Mouse (Mus musculus) right cerebral cortex, postnatal 36 days (tissue): ENCODE results near the gene Dnajb1.

Experiments used
- DNase-seq, 2 experiments: peaks; one replicate each; pipeline ENCODE4 v3.0.0; 2022; ENCODE audit warnings: low spot score in 2 of 2, mixed read lengths in 1 of 2

The Dnajb1 gene

GRCm38 (mm10) chr8:83611921-83612320 lies 3.9 kb downstream of the Dnajb1 start:
- DNase-seq = no peak

DNA sequence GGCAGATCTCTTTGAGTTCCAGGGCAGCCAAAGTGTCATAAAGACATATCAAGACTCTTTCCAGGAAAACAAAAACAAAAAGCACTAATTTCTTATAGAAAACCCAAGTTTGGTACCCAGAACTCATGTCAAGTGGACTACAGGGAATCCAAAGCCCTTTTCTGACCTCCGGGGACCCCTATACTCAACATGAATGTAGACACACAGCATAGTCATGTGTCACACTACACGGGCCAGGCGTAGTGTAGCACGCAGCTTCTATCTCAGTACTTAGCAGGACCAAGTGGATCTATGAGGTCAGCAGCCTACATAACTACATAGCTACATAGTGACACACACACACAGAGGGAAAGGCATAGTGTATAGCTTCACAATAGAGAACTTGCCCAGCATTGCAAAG lies 5.7 kb downstream of the Dnajb1 start:
- DNase-seq = no peak

DNA sequence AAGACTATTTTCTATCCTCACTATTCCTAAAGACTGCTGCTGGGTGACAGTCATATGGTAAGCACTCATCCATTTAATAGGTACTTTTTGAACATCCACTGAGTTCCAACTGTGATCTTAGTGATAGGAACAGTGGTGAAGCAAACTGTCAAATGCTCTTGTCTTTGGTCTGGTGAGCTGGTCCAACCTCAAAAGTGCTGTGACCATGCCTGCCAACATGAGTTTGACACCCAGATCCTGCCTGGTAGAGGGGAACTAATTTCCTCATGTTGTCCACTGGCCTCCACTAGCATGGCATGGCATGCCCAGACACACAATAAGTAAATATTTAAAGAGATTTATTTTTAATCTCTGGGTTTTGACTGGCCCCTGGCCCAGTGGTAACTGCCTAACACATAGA lies 8.6 kb downstream of the Dnajb1 start:
- no peak for DNase-seq

DNA sequence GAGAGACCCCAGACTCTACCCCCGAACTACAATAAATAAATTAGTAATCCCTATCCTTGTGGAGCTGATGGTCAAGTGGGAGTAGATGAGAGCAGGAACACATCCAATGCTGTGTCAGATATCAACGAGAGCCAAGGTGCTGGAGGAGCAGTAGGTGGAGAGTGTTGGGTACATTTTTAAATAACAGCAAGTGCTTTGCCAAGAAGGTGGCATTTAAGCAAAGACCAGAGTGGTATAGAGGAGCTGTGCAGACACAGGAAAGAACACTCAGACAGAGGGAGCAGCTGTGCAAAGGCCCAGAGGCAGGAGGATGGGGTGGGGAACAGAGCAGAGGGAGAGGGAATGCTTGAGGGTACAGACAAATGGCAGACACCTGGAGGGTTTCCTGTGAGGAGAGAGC lies 9.1 kb downstream of the Dnajb1 start:
- no peak for DNase-seq

GRCm38 (mm10) chr8:83618566-83618965 lies 10.6 kb downstream of the Dnajb1 start:
- no peak for DNase-seq

DNA sequence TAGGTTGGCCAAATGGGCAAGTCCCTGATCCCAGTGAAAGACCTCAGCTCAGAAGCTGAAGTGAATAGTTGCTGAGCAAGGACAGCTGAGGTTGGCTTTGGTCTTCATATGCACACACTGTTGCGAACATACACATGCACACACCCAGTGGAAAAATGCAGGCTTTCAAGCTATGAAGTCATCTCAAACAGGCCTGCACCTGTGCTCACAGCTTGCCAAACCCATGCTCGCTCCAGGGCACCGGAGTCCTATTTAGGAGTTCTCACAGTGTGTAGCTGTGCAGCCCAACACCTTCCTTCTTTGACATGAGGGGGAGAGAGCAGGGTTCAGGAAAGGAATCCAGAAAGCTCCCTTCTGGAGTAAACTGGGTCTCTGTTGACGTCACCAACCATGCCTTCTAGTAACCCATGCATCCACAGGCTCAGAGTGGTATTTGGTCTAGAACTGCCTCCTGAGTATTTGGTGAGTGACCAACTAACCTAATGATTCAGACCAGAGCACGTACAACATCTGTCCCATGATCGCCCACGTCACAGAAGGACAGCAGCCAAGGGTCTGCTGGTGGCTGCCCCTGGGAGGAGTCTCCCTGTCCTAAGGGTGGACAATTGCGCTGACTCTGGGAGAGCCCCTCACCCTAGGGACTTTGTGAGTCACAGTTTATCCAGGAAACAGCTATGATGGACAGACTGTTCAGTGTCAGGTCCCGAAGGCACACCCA lies 11.7 kb downstream of the Dnajb1 start:
- DNase-seq = no peak

DNA sequence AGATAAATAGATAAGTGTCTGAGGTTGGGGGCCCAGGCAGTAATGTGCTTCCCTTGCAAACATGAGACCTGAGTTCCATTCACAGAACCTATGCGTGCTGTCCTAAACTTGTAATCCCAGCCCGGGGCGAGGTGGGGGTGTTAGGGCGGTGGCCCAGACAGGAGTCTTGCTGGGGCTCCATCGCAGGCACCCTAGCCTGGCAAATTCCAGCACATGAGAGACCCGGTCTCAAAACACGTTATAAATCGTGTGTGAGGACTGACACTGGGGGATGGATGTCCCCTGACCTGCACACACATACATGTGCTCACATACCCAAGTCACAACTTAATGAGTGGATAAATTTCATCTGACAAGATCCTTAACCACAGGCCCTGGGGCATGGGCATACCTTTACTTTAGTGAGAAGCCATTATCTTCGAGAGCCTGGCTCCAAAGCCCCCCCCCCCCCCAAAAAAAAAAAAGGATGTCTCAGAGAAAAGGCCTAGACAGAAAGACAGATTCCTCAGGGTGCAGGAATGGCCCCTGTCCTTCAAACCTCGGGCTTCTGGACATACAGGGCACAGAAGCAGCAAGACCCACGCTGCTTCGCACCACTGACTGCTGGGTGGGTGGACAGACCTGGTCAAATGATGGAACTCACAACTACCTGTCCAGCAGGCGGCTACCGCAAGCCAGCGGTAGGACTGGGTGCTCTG lies 13.8 kb downstream of the Dnajb1 start:
- no peak for DNase-seq

- peak; percentile 90 to 91 for DNase-seq
These were observed 14.5 kb downstream of the Dnajb1 start for GRCm38 (mm10) chr8:83622389-83622989.

- DNase-seq = no peak
These were observed 15.6 kb downstream of the Dnajb1 start for GRCm38 (mm10) chr8:83623549-83623948.

DNA sequence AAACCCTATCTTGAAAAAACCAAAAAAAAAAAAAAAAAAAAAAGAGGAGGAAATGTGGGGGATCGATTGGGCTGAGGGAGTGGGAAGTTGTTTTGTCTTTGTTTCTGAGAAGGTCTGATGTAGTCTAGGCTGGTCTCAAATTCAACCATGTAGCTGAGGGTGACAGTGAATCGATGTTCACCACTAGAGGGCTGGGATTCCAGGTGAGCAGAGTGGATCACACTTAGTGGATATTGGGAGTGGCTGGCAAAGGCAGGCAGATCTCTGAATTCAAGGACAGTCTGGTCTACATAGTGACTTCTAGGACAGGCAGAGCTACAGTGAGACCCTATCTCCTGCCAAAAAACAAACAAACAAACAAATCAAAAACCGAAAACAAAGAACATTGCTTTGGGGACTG lies 16.7 kb downstream of the Dnajb1 start:
- DNase-seq = no peak

GRCm38 (mm10) chr8:83625676-83626299 lies 17.8 kb downstream of the Dnajb1 start:
- DNase-seq = no peak

DNA sequence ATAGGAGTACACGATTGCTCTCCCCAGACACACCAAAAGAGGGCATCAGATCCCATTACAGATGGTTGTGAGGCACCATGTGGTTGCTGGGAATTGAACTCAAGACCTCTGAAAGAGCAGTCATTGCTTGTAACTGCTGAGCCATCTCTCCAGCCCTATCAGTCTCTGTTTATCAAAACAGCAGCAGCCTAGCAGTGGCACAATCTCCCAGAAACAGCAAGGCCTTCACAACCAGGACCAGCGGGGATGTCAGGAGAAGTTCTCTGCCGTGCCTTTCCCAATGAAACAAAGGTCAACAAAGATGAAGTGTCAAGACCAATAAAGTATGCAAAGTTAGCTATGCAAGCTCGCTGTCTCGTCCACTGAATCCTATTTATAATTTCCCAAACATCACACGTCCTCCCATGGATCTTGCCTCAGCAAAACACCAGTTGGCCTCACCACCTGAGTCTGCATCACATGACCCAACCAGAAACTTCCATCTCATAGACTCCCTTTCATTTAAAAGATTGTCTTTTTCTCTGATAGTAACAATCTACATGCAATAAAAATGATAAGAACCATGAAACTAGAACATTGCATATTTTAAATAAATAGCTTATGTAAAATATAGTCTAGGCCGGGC lies 24.2 kb downstream of the Dnajb1 start:
- no peak for DNase-seq

GRCm38 (mm10) chr8:83638856-83639255 lies 30.9 kb downstream of the Dnajb1 start:
- no peak for DNase-seq

- no peak for DNase-seq
These were observed 31.7 kb downstream of the Dnajb1 start for GRCm38 (mm10) chr8:83639649-83640048.

DNA sequence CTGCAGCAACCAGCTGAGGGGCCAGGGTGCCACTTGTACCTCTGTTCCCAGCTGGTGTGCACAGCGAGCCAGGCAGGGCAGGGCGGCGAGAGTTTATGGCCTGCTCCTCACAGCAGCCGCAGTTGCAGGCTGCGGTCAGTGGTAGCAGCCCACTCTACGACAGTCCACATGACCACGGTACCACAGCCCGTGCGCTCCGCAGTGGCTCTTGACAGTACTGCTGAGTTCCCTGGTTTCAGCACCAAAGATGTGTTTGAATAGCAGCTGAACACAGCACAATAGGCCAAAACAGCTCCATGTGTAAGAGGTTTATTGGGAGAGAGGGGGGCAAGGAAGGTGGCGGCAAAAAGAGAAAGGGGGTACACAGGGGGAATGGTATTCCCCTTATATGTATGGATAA lies 39.5 kb downstream of the Dnajb1 start:
- DNase-seq = no peak

- DNase-seq = no peak
These were observed 40.0 kb downstream of the Dnajb1 start for GRCm38 (mm10) chr8:83648031-83648430.

GRCm38 (mm10) chr8:83649699-83650098 lies 41.7 kb downstream of the Dnajb1 start:
- DNase-seq = no peak

DNA sequence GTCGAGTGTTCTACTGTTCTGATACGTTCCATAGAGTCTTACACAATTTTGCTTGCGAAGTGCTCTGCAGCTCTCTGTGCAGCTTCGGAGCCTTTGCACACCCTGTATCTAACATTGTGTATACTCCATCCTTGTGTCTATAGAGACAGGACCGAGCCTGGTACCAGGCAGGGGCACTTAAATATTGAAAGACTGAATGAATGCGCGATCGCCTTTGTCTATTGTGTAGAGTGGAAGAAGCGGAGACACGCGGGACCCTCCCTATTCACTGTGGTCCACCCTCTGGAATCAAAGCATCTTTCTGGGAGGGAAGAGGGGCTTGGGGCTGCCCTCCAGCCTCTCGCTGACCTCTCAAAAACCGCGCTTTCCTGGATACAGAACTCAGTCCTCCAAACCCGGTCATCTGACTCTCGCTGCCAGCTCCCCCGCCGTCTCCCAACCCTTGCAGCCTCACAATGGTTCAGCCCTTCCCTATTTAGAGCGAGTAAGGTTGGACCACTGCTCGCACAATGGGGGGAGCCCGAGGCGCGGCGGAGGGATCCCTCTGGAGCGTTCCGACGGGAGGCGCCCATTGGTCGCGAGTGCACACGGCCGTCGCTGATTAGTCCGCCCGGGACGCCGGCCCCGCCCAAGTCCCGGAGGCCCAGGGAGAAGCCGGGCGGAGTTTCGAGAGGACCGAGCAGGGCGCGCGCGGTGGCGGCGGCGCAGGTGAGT lies 44.2 kb downstream of the Dnajb1 start, which contains the start of gene Gipc1:
Gene Gipc1, plus strand, starts transcription at position 648 of the 714 bp plus-strand sequence.
- DNase-seq = peak; percentile 95 to 96

DNA sequence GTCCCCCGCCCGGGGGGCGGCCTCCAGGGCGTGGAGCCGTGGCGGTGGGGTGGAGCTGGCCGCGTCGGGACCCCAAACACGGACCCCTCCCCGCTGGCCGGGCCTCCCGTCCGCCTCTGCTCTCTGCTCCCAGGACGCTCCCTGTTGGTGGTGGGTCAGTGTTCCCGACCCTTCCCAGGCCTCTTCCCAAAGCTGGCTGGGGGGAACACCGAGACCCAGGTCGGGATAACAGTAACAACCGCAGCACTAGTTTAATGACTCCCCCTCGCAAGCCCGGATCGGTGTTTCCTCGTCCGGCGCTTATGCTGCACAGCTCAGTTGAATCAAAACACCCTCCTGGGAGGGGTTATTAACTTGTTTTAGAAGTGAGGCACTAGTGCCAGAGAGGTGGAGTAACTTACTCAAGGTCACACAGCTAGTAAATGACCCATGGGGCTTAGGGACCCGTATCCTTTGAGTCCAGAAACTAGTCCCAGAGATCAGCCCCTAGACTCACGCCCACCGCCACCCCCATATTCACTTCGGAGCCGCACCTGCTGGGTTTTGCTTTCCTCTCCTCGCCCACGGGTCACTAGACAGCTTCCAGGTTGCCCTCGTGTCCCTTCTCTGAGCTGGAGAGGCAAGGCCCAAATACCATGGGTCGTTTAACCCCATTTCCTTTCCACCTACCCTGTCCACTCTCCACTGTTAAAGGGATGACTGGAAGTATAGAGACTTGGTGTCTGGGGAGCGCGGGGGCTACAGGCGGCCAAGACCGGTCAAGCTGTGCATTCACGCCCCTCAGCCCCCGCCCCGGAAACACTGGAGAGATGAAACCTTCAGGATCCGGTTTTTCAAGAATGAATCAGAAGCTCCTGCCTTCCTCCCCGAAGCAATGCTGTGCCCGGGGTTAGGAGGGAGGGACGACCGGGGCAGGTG lies 45.0 kb downstream of the Dnajb1 start:
- no peak for DNase-seq

DNA sequence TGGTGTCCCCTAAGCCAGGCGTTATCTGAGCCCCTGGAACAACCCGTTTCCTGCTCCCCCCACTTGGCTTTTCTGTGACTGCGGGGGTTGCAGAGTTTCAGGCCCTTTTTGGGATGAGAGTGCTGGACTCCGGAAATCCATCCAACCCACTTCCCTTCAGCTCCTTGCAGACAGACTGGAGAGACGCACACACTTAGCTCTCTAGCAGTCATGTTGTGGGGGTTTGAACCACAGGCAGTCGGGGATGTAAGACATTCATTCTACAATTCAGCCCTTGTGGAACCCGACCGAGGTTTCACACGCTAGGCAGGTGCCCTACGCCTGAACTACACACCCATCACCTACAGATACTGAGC lies 45.6 kb downstream of the Dnajb1 start:
- no peak for DNase-seq
